Mouse (Mus musculus): ENCODE measurements around the gene Tbc1d10c. TPM values are rescaled to one million over a fixed set of nuclear protein-coding genes. Genes with fewer than 3 reads are reported as not detected.
"Not testable (repeated sequence)": the region's sequence is repeated elsewhere in the genome, so short reads cannot be mapped to it uniquely, and the experiment has no call there.

Tbc1d10c gene
- polyA plus RNA-seq, 1 experiment from 2014 or later: 3.1 TPM

DNA sequence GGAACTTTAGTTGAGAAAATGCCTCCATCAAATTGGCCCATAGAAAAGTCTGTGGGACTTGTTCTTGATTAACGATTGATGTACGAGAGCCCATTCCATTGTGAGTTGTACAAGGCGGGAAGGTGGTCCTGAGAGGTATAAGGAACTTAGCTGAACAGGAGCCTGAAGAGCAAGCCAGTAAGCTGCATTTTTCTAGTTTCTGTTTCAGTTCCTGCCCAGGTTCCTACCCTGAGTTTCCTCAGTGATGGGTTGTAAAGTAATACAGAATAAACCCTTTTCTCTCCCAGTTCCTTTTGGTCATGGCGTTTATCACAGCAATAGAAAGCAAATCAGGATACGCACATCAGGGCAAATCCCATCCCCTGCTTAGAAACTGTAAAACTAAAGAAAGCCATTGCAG is 53.2 kb downstream of the Tbc1d10c start:
- Histone ChIP-seq H3K4me2 (replicated peaks; ENCODE audit: low read depth, low read length) (no peak overlapping the region), H3K4me1 (ENCODE audit: insufficient read depth, low read length) (0 out of 2 replicates have a peak, but pooled peaks cover 3% of the 10 kb centered on the region), H3K9ac (replicated peaks; ENCODE audit: low read length) (no peak overlapping the region), H3K36me3 (ENCODE audit: insufficient read depth, low read length) (no peaks in the 10 kb centered on the region), H3K27ac (ENCODE audit: low read length) (no peak overlapping the region), H3K9me3 (ENCODE audit: low read length) (no peaks in the 10 kb centered on the region), H3K27me3 (ENCODE audit: insufficient read depth, low read length) (no peaks in the 10 kb centered on the region), H3K4me3 (ENCODE audit: low read length) (no peak overlapping the region)
- WGBS: 78% methylated on average over 5 of the region's 5 CpGs
- ATAC-seq (ENCODE audit: low FRiP score, low TSS enrichment): no peak

GRCm38 (mm10) chr19:4136463-4136862 is 54.6 kb downstream of the Tbc1d10c start:
- H3K27me3 ChIP-seq (ENCODE audit: insufficient read depth, low read length): no peaks in the 10 kb centered on the region
- no peak overlapping the region for H3K4me2 ChIP-seq (replicated peaks; ENCODE audit: low read depth, low read length)
- ATAC-seq (ENCODE audit: low FRiP score, low TSS enrichment): no peak
- no peak overlapping the region for H3K9ac ChIP-seq (replicated peaks; ENCODE audit: low read length)
- 82% methylated on average over 5 of the region's 5 CpGs for WGBS
- no peak overlapping the region for H3K27ac ChIP-seq (ENCODE audit: low read length)
- H3K36me3 ChIP-seq (ENCODE audit: insufficient read depth, low read length): peaks cover 14% of the 10 kb centered on the region
- no peaks in the 10 kb centered on the region for H3K4me1 ChIP-seq (ENCODE audit: insufficient read depth, low read length)
- no peak overlapping the region for H3K4me3 ChIP-seq (ENCODE audit: low read length)
- H3K9me3 ChIP-seq (ENCODE audit: low read length): no peaks in the 10 kb centered on the region

GRCm38 (mm10) chr19:4135963-4136345 is 55.1 kb downstream of the Tbc1d10c start:
- not testable (repeated sequence) for H3K9ac ChIP-seq (replicated peaks; ENCODE audit: low read length); H3K9me3 ChIP-seq (ENCODE audit: low read length); H3K4me2 ChIP-seq (replicated peaks; ENCODE audit: low read depth, low read length); ATAC-seq (ENCODE audit: low FRiP score, low TSS enrichment); H3K4me1 ChIP-seq (ENCODE audit: insufficient read depth, low read length); H3K27me3 ChIP-seq (ENCODE audit: insufficient read depth, low read length); H3K27ac ChIP-seq (ENCODE audit: low read length); H3K4me3 ChIP-seq (ENCODE audit: low read length)
- 12% methylated on average over 8 of the region's 8 CpGs for WGBS
- H3K36me3 ChIP-seq (ENCODE audit: insufficient read depth, low read length): peaks cover 18% of the 10 kb centered on the region

DNA sequence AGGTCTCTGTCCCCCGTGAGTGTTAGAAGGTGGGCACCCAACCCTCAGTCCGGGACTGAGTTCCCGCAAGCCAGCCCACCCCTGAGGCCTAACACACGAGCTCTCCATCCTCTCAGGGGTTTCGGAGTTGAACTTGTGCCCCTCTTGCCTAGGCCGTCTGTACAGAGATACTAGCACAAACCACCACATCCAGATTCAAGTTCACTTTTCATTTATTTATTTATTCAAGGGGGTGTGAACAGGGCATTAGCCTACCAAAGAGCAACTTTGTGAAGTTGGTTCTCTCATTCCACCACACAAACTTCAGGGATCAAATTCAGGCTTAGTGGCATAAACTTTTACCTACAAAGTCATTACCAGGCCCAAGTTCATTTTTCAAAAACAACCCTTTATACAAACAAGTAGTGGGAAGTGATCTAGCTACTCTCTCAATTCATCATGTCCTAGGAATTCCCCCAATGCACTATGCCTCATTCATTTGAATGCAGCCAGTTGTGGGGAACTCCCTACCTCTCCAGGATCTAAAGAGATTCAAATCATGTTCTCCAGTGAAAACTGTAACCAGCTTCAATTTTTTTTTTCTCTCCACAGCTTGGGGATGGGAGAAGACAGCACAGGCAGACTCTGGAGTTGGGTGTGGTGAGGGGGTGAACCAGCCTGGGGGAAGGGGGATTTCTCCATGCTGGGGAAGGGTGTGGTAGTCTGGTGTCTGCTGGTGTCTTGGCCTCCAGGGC is 55.7 kb downstream of the Tbc1d10c start:
- not testable (repeated sequence) for H3K9ac ChIP-seq (replicated peaks; ENCODE audit: low read length); H3K27me3 ChIP-seq (ENCODE audit: insufficient read depth, low read length); H3K4me1 ChIP-seq (ENCODE audit: insufficient read depth, low read length); H3K4me2 ChIP-seq (replicated peaks; ENCODE audit: low read depth, low read length); H3K4me3 ChIP-seq (ENCODE audit: low read length); H3K27ac ChIP-seq (ENCODE audit: low read length); H3K9me3 ChIP-seq (ENCODE audit: low read length); ATAC-seq (ENCODE audit: low FRiP score, low TSS enrichment)
- WGBS: 77% methylated on average over 6 of the region's 6 CpGs
- H3K36me3 ChIP-seq (ENCODE audit: insufficient read depth, low read length): peaks cover 19% of the 10 kb centered on the region

DNA sequence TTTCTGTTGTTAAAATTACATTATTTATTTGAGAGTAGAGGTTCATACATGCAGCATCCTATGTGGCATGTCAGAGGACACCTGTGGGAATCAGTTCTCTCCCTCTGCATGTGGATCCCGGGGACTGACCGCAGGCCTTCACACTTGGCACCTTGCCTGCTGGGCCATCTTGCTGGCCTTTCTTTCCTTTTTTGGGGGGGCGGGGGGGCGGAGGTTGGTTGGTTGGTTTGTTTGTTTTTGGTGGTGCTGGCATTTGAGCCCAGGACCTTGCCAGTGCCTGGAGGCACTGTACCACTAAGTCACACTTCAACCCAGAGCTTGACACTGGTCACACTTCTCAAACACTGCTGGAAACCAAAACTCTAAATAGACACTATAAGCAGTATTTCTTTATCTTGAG is 56.7 kb downstream of the Tbc1d10c start:
- H3K36me3 ChIP-seq (ENCODE audit: insufficient read depth, low read length): peaks cover 21% of the 10 kb centered on the region
- no peak overlapping the region for H3K4me2 ChIP-seq (replicated peaks; ENCODE audit: low read depth, low read length)
- 88% methylated on average over 4 of the region's 4 CpGs for WGBS

More for the DNA sequence above, 56.7 kb downstream of the Tbc1d10c start:
- H3K9ac ChIP-seq (replicated peaks; ENCODE audit: low read length): no peak overlapping the region
- no peaks in the 10 kb centered on the region for H3K9me3 ChIP-seq (ENCODE audit: low read length)
- no peak overlapping the region for H3K27ac ChIP-seq (ENCODE audit: low read length)
- H3K4me3 ChIP-seq (ENCODE audit: low read length): no peak overlapping the region
- ATAC-seq (ENCODE audit: low FRiP score, low TSS enrichment): no peak
- H3K27me3 ChIP-seq (ENCODE audit: insufficient read depth, low read length): no peaks in the 10 kb centered on the region
- no peaks in the 10 kb centered on the region for H3K4me1 ChIP-seq (ENCODE audit: insufficient read depth, low read length)

Small RNA genes within 50 kb of the gene (microRNA-seq; reads per million reads assigned to microRNA genes)
- not detected for gene Gm26115

Other genes with a start within 250 kb of the Tbc1d10c start
- gene Aldh3b3, start 232.6 kb downstream of the Tbc1d10c start, polyA plus RNA-seq (2015; fragmentation: Nextera tagmentation; extraction: Ambion mirVana): not detected in 2 replicates
- gene Aldh3b2, start 219.0 kb downstream of the Tbc1d10c start, polyA plus RNA-seq (2015; fragmentation: Nextera tagmentation; extraction: Ambion mirVana): 3.7 and 5.1 TPM in 2 replicates
- gene Acy3, start 204.7 kb downstream of the Tbc1d10c start, polyA plus RNA-seq (2015; fragmentation: Nextera tagmentation; extraction: Ambion mirVana): 44.8 and 47.5 TPM in 2 replicates
- 1.5 TPM in 2 replicates for gene Tbx10, start 198.5 kb downstream of the Tbc1d10c start, polyA plus RNA-seq (2015; fragmentation: Nextera tagmentation; extraction: Ambion mirVana)
- 36.2 and 39.8 TPM in 2 replicates for gene Nudt8, start 190.7 kb downstream of the Tbc1d10c start, polyA plus RNA-seq (2015; fragmentation: Nextera tagmentation; extraction: Ambion mirVana)
- 3.9 and 5.2 TPM in 2 replicates for gene Gm49405, start 190.7 kb downstream of the Tbc1d10c start, polyA plus RNA-seq (2015; fragmentation: Nextera tagmentation; extraction: Ambion mirVana)
- 5.3 and 6.1 TPM in 2 replicates for gene Doc2g, start 188.0 kb downstream of the Tbc1d10c start, polyA plus RNA-seq (2015; fragmentation: Nextera tagmentation; extraction: Ambion mirVana)
- 261 and 285 TPM in 2 replicates for gene Ndufv1, start 178.5 kb downstream of the Tbc1d10c start, polyA plus RNA-seq (2015; fragmentation: Nextera tagmentation; extraction: Ambion mirVana)
- gene Gstp1, start 153.3 kb downstream of the Tbc1d10c start, polyA plus RNA-seq (2015; fragmentation: Nextera tagmentation; extraction: Ambion mirVana): 526 and 535 TPM in 2 replicates
- 2.5 and 9.6 TPM in 2 replicates for gene Gstp2, start 145.3 kb downstream of the Tbc1d10c start, polyA plus RNA-seq (2015; fragmentation: Nextera tagmentation; extraction: Ambion mirVana)
- gene Gstp3, start 131.7 kb downstream of the Tbc1d10c start, polyA plus RNA-seq (2015; fragmentation: Nextera tagmentation; extraction: Ambion mirVana): 0.36 and 0.49 TPM in 2 replicates
- 0.21 and 0.96 TPM in 2 replicates for gene Cabp2, start 109.7 kb downstream of the Tbc1d10c start, polyA plus RNA-seq (2015; fragmentation: Nextera tagmentation; extraction: Ambion mirVana)
- gene Cdk2ap2, start 94.1 kb downstream of the Tbc1d10c start, polyA plus RNA-seq (2015; fragmentation: Nextera tagmentation; extraction: Ambion mirVana): 135 and 138 TPM in 2 replicates
- 20.0 and 22.2 TPM in 2 replicates for gene Pitpnm1, start 91.3 kb downstream of the Tbc1d10c start, polyA plus RNA-seq (2015; fragmentation: Nextera tagmentation; extraction: Ambion mirVana)
- 115 and 120 TPM in 2 replicates for gene Aip, start 65.4 kb downstream of the Tbc1d10c start, polyA plus RNA-seq (2015; fragmentation: Nextera tagmentation; extraction: Ambion mirVana)
- gene Gpr152, start 51.5 kb downstream of the Tbc1d10c start, polyA plus RNA-seq (2015; fragmentation: Nextera tagmentation; extraction: Ambion mirVana): not detected in 2 replicates
- 0.14 and 0.21 TPM in 2 replicates for gene Cabp4, start 47.3 kb downstream of the Tbc1d10c start, polyA plus RNA-seq (2015; fragmentation: Nextera tagmentation; extraction: Ambion mirVana)
- 201 and 218 TPM in 2 replicates for gene Coro1b, start 42.7 kb downstream of the Tbc1d10c start, polyA plus RNA-seq (2015; fragmentation: Nextera tagmentation; extraction: Ambion mirVana)
- gene Ptprcap, start 37.7 kb downstream of the Tbc1d10c start, polyA plus RNA-seq (2015; fragmentation: Nextera tagmentation; extraction: Ambion mirVana): 0.49 and 1.1 TPM in 2 replicates
- gene Rps6kb2, start 27.9 kb downstream of the Tbc1d10c start, polyA plus RNA-seq (2015; fragmentation: Nextera tagmentation; extraction: Ambion mirVana): 62.9 and 63.7 TPM in 2 replicates
- 2.9 and 3.3 TPM in 2 replicates for gene Carns1, start 15.8 kb downstream of the Tbc1d10c start, polyA plus RNA-seq (2015; fragmentation: Nextera tagmentation; extraction: Ambion mirVana)
- gene Ppp1ca, start 781 bp upstream of the Tbc1d10c start, polyA plus RNA-seq (2015; fragmentation: Nextera tagmentation; extraction: Ambion mirVana): 1,050 and 1,120 TPM in 2 replicates
- 39.4 and 39.9 TPM in 2 replicates for gene Rad9a, start 10.4 kb upstream of the Tbc1d10c start, polyA plus RNA-seq (2015; fragmentation: Nextera tagmentation; extraction: Ambion mirVana)
- 6.8 and 7.5 TPM in 2 replicates for gene Clcf1, start 23.0 kb upstream of the Tbc1d10c start, polyA plus RNA-seq (2015; fragmentation: Nextera tagmentation; extraction: Ambion mirVana)
- gene AC109138.7, start 23.1 kb upstream of the Tbc1d10c start, polyA plus RNA-seq (2015; fragmentation: Nextera tagmentation; extraction: Ambion mirVana): not detected in 2 replicates
- 34.2 and 36.3 TPM in 2 replicates for gene Pold4, start 40.6 kb upstream of the Tbc1d10c start, polyA plus RNA-seq (2015; fragmentation: Nextera tagmentation; extraction: Ambion mirVana)
- 22.9 and 24.3 TPM in 2 replicates for gene Ssh3, start 77.9 kb upstream of the Tbc1d10c start, polyA plus RNA-seq (2015; fragmentation: Nextera tagmentation; extraction: Ambion mirVana)
- 7.4 and 9.0 TPM in 2 replicates for gene Ankrd13d, start 91.9 kb upstream of the Tbc1d10c start, polyA plus RNA-seq (2015; fragmentation: Nextera tagmentation; extraction: Ambion mirVana)
- 15.9 and 20.0 TPM in 2 replicates for gene Grk2, start 114.9 kb upstream of the Tbc1d10c start, polyA plus RNA-seq (2015; fragmentation: Nextera tagmentation; extraction: Ambion mirVana)
- 47.5 and 56.2 TPM in 2 replicates for gene Kdm2a, start 207.0 kb upstream of the Tbc1d10c start, polyA plus RNA-seq (2015; fragmentation: Nextera tagmentation; extraction: Ambion mirVana)
- gene Rhod, start 248.1 kb upstream of the Tbc1d10c start, polyA plus RNA-seq (2015; fragmentation: Nextera tagmentation; extraction: Ambion mirVana): 46.3 and 57.9 TPM in 2 replicates